Mouse (Mus musculus) lung, postnatal 0 days (tissue): Measurements from ENCODE around the gene Tmem145. TPM values are rescaled to one million over a fixed set of nuclear protein-coding genes. Genes with fewer than 3 reads are reported as not detected.

Experiments used
- ATAC-seq: fragments of 200-750 bp; cut with Nextera tagmentation; 2 replicates; pipeline ENCODE4 v1.8.0; 2017; ENCODE audit warnings: moderate library complexity
- DNase-seq: peaks from one replicate; pipeline ENCODE4 v3.0.0-alpha.2; 2016; ENCODE audit warnings: low spot score
- H3K27ac ChIP-seq: fragments of 300-500 bp; sonication (generic); 2 replicates; pipeline ENCODE4 v1.5.1; 2014; ENCODE audit warnings: antibody characterized with exemption, mild to moderate bottlenecking, low read length, mixed read lengths
- H3K27me3 ChIP-seq: fragments of 300-500 bp; sonication (generic); replicated peaks from 2 replicates; pipeline ENCODE4 v1.6.1; 2014; ENCODE audit warnings: low read length, mixed read lengths; ENCODE audit not compliant: insufficient read depth
- H3K36me3 ChIP-seq: fragments of 300-500 bp; sonication (generic); 2 replicates; pipeline ENCODE4 v1.6.1; 2014; ENCODE audit warnings: low read length, mixed read lengths; ENCODE audit not compliant: insufficient read depth
- H3K4me1 ChIP-seq: fragments of 300-500 bp; sonication (generic); 2 replicates; pipeline ENCODE4 v1.6.1; 2014; ENCODE audit warnings: antibody characterized with exemption, low read depth, low read length, mixed read lengths; ENCODE audit not compliant: insufficient read depth
- H3K4me2 ChIP-seq: fragments of 300-500 bp; sonication (generic); replicated peaks from 2 replicates; pipeline ENCODE4 v1.6.1; 2014; ENCODE audit warnings: low read depth, mild to moderate bottlenecking, low read length, moderate library complexity, mixed read lengths
- H3K4me3 ChIP-seq: fragments of 300-500 bp; sonication (generic); 2 replicates; pipeline ENCODE4 v1.5.1; 2014; ENCODE audit warnings: low read depth, low read length
- H3K9ac ChIP-seq: fragments of 300-500 bp; sonication (generic); replicated peaks from 2 replicates; pipeline ENCODE4 v1.6.1; 2014; ENCODE audit warnings: low read depth, mild to moderate bottlenecking
- H3K9me3 ChIP-seq: fragments of 300-500 bp; sonication (generic); 2 replicates; pipeline ENCODE4 v1.6.1; 2016; ENCODE audit warnings: low read length, mixed read lengths
- CTCF ChIP-seq: IDR thresholded peaks from 2 replicates; pipeline ENCODE4 v1.5.1; 2016; ENCODE audit warnings: antibody characterized with exemption, mild to moderate bottlenecking
- EP300 ChIP-seq: IDR thresholded peaks from 2 replicates; pipeline ENCODE4 v1.6.1; 2016; ENCODE audit warnings: antibody characterized with exemption, mild to moderate bottlenecking, control low read depth
- WGBS: fragments of 180-500 bp; shearing (Covaris S2); extraction: QIAGEN DNeasy Blood & Tissue Kit; methylation state at CpG from one replicate; pipeline ENCODE4 v1.1.7; 2014; 5-methylcytosine and 5-hydroxymethylcytosine counted together
- polyA plus RNA-seq: library from polyadenylated mRNA; unstranded; fragments of >200 nt; fragmentation: Nextera tagmentation; extraction: Ambion mirVana; gene quantifications from 2 replicates; pipeline ENCODE4 v1.2.1, GENCODE M21; 2015

The Tmem145 gene
- polyA plus RNA-seq, 1 experiment from 2014 or later = not detected

DNA sequence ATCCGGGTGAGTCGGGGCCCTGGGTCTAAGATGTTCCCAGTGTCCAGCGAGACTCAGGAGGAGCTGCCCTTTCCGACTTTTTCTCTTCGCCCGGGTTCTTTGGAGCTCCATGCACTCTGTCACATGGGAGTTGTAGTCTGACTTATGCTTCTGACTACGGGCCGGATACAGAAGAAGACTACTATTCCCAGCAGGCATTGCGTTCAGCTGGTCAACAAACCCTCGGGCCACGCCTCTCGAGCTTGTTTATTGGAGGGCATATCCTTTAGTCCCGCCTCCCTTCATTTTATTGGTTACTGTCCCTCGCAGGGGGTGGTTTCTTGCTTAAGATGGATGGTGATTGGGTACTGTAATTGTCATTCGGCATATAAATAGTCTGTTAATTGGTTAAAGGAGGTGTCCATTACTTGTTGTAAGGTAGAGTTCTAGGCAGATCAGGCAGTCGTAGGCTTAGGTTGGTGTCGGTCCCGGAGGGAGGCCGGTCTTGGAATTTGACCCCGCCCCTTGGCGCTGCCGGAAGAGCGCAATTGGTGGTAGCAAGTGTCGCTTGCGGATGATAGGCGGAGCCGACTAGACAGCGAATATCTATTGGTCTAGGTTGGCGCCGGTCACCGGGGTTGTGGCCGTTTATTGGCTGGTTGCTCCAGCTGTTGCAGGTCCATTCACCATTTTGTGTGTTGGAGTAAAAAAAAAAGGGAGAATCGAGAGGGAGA is 38.0 kb upstream of the Tmem145 start:
- H3K27me3 ChIP-seq = no peaks in the 10 kb centered on the region
- H3K9me3 ChIP-seq = no peaks in the 10 kb centered on the region
- H3K27ac ChIP-seq = peak overlapping the region; percentile 97
- peak overlapping the region; percentile 87 for H3K4me2 ChIP-seq
- H3K9ac ChIP-seq = peak overlapping the region; percentile 81
- ATAC-seq (peak; percentile 93), DNase-seq (peak; percentile 100)
- TF ChIP-seq CTCF = no peak
- TF ChIP-seq EP300 = peak; percentile 95
- peak overlapping the region; percentile 80 for H3K4me3 ChIP-seq
- 1% methylated on average over 33 of the region's 33 CpGs for WGBS
- H3K36me3 ChIP-seq = no peaks in the 10 kb centered on the region
- peaks cover 16% of the 10 kb centered on the region for H3K4me1 ChIP-seq

GRCm38 (mm10) chr7:25268588-25268987 is 37.3 kb upstream of the Tmem145 start:
- H3K36me3 ChIP-seq = no peaks in the 10 kb centered on the region
- H3K4me2 ChIP-seq = peak overlapping the region; percentile 87
- H3K9ac ChIP-seq = peak overlapping the region; percentile 74
- TF ChIP-seq CTCF (no peak), EP300 (no peak)
- ATAC-seq (no peak), DNase-seq (no peak)
- 0% methylated on average over 7 of the region's 7 CpGs for WGBS
- no peaks in the 10 kb centered on the region for H3K27me3 ChIP-seq
- no peaks in the 10 kb centered on the region for H3K9me3 ChIP-seq
- peaks cover 16% of the 10 kb centered on the region for H3K4me1 ChIP-seq
- H3K4me3 ChIP-seq = peak overlapping the region; percentile 80
- peak overlapping the region; percentile 89 for H3K27ac ChIP-seq

DNA sequence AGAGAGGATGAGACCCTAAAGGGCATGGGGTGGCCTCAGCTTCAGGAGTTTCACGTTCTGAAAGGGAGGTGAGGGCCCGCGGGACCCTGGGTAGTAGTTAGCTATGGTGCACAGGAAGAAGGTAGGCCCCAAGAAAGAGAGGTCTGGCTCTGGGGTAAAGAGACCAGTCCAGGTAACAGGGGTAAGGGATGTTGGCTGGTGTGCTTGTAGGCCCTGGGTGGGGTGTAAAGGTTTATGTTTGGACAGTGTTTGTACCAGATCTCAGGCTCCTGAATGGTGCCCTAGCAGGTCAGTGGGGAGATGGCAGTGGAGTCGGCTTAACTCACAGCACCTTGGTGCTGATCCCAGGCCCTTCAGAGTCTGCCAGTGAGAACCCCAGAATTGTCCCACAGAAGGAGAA is 36.9 kb upstream of the Tmem145 start:
- Histone ChIP-seq H3K27me3 (no peaks in the 10 kb centered on the region), H3K4me3 (peak overlapping the region; percentile 80), H3K27ac (peak overlapping the region; percentile 89), H3K9ac (peak overlapping the region; percentile 74; the same call in 1 of the 2 replicates), H3K4me2 (peak overlapping the region; percentile 87), H3K9me3 (no peaks in the 10 kb centered on the region), H3K36me3 (no peaks in the 10 kb centered on the region), H3K4me1 (peaks cover 16% of the 10 kb centered on the region)
- DNase-seq (no peak), ATAC-seq (no peak)
- WGBS = 30% methylated on average over 4 of the region's 4 CpGs
- no peak for TF ChIP-seq EP300
- no peak for TF ChIP-seq CTCF

DNA sequence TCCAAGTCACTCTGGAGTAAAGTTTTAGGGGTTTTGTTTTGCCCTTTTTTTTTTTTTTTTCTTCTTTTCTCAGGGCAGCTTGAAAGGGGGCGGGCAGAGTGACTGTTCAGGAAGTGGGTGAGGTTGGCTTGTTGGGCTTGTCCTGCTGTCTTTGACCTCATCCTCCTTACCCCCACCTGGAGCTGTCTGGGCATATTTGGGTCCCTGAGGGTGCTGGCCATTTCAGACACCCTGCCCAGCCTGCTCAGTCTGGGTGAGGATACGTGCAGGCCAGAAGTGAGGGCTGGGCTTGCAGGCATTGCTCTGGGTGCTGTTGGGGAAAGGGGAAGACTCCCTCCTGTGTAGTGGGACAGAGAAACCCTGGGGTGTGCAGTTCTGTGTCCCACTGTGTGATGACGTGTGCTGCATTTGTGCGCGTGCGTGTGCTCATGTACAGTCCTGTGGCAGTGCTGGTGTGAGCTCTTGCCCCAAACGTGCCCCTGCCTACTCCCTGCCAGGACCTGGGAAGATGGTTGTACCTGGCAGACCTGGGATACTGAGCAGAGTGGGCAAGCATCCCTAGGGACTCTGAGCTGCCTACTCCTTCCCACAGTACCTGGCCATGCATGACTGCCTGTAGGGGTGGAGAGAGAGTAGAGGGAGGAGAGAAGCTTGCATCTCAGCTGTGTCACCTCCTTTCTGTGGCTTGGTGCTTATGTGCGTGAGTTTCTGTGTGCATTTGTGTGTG is 36.2 kb upstream of the Tmem145 start:
- no peaks in the 10 kb centered on the region for H3K36me3 ChIP-seq
- ATAC-seq = no peak
- WGBS = 82% methylated on average over 8 of the region's 8 CpGs
- no peak overlapping the region for H3K4me3 ChIP-seq
- no peak for TF ChIP-seq EP300
- no peak for TF ChIP-seq CTCF
- H3K27me3 ChIP-seq = no peaks in the 10 kb centered on the region
- no peak overlapping the region for H3K9ac ChIP-seq
- H3K4me2 ChIP-seq = peak overlapping the region; percentile 87
- no peak for DNase-seq
- H3K9me3 ChIP-seq = no peaks in the 10 kb centered on the region
- peaks cover 16% of the 10 kb centered on the region for H3K4me1 ChIP-seq
- H3K27ac ChIP-seq = peak overlapping the region; percentile 89

- no peak for TF ChIP-seq CTCF
- TF ChIP-seq EP300 = no peak
- Histone ChIP-seq H3K27ac (no peak overlapping the region), H3K4me2 (no peak overlapping the region), H3K4me1 (peaks cover 21% of the 10 kb centered on the region), H3K9me3 (no peaks in the 10 kb centered on the region), H3K9ac (no peak overlapping the region), H3K27me3 (no peaks in the 10 kb centered on the region), H3K4me3 (no peak overlapping the region), H3K36me3 (no peaks in the 10 kb centered on the region)
- DNase-seq (no peak), ATAC-seq (no peak)
- WGBS = 88% methylated on average over 35 of the region's 35 CpGs
These were observed 35.0 kb upstream of the Tmem145 start for GRCm38 (mm10) chr7:25270652-25271633.
